Mouse (Mus musculus) spleen, adult 2 months (tissue): ENCODE measurements around the gene Ppm1b.

Source experiments
- CTCF ChIP-seq: fragments of 200-500 bp; IDR thresholded peaks from 2 replicates; pipeline ENCODE4 v1.5.1; 2011; ENCODE audit warnings: mild to moderate bottlenecking, inconsistent platforms; ENCODE audit not compliant: insufficient read depth, insufficient read length, insufficient replicate concordance; ENCODE audit errors: extremely low read depth
- POLR2A ChIP-seq: fragments of 200-500 bp; IDR thresholded peaks from 2 replicates; pipeline ENCODE4 v1.6.1; 2011; ENCODE audit warnings: low read depth, low read length, inconsistent platforms

GRCm38 (mm10) chr17:85030651-85031050 lies 74.1 kb downstream of the Ppm1b start:
- TF ChIP-seq CTCF (no peak), POLR2A (no peak)
